Mouse (Mus musculus) MN1 (cell line): Measurements from ENCODE around the gene Mylk3.

Experiments
- DNase-seq: peaks from one replicate; pipeline ENCODE4 v3.0.0-alpha.2; 2016; ENCODE audit warnings: low spot score

Gene Mylk3

DNA sequence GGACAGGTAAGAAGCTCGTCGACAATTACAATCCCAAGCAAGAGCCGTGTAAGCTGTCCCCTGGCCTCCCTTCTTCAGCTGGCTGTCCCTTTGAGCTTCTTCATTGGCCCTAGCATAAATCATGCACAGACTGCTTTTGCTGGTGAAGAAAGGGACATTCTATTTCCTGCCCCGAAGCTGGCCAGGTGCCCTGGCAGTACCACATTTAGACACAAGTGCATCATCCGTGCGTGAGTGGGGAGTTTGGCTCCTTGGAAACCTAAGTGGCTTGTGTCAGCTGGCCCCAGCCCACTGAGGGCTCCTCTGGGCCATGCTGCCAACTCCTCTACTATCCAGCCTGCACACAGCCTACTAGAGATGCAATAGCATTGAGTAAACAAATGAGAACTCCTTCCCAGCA lies at the start of gene Mylk3:
TSS of gene Mylk3 (minus strand) at position 141 of the 400 bp plus-strand sequence.
- no peak for DNase-seq

GRCm38 (mm10) chr8:85435736-85436135 lies 49.6 kb upstream of the Mylk3 start:
- DNase-seq, result no peak

DNA sequence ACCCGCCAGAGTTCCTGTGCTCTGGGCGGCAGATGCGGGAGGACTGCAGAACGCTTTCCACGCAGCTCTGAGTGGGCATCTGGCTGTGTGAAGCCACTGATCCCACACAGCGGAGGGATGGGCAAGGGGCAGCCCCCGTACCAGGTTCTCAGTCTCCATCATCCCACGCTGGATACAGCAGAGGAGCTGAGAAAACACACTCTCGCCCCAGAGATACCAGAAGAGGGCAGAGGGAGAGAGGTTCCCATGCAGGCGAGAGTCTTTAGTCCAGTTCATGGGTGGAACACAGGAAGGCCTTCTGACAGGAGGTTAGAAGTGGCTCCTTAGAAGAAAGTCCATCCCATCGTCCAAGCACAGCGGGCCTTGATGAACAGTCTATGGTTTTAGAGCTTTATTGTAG lies 48.7 kb upstream of the Mylk3 start:
- DNase-seq, result no peak

DNA sequence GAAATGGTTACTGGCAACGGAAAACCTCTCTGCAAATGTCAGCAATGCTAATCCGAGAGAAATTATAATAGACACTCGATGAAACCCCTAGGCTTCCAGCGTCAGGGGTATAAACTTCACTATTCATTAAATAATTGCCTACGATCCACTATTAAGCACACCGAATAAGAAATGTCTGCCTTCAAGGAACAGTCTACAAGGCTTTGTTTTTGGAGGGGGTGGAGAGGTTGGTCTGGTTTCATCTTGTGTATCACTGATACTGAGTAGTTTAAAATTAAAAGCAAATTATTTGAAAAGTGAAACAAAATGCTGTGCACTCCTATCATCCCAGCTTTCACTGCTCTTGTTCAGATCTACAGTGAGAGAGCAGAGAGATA lies 46.9 kb upstream of the Mylk3 start:
- DNase-seq, result no peak

- DNase-seq, result peak; percentile 98
Observed at GRCm38 (mm10) chr8:85432168-85433016, 46.2 kb upstream of the Mylk3 start, which contains the start of gene 4921524J17Rik. Gene 4921524J17Rik, minus strand, starts transcription at chr8:85432833.

GRCm38 (mm10) chr8:85431281-85432167 lies 45.4 kb upstream of the Mylk3 start:
- peak; percentile 37 for DNase-seq

DNA sequence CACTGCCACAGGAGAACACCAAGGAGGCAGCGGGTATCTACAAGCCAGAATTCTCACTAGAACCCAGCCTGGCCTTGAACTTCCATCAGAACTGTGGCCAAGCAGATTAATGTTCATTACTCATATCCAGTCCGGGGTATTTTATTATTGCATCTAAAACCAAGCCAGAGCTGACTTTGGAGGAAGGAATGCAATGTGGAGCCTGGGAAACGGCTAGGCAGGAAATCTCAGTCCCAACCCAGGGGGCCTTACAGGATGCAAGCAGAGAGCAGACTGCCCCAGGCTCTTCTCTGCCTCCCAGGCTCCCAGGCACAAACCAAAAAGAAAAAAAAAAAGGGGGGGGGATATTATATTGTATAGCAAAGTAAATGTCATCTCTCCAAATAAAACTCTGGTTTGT lies 44.7 kb upstream of the Mylk3 start:
- DNase-seq, result peak; percentile 31

GRCm38 (mm10) chr8:85429219-85429618 lies 43.1 kb upstream of the Mylk3 start:
- no peak for DNase-seq

DNA sequence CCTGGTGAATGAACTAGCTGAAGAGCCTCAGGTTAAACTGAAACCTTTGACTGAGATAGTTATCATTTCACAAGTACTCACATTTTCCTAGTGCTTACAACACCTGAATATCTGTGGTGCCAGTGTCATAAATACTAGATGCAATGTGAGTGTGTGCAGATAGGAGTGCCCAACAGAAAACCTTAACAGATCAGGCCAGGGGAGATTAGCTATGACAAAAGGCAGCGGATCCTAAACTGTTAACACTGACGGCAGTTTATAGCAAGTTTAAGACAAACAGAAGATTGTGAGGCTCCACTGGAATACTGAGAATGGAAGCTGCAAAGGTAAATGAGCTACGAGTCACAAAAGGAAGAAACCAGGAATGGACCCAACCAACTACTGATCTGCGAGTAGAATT lies 40.9 kb upstream of the Mylk3 start:
- DNase-seq, result no peak

- no peak for DNase-seq
Observed at GRCm38 (mm10) chr8:85421329-85421728, 35.2 kb upstream of the Mylk3 start.

DNA sequence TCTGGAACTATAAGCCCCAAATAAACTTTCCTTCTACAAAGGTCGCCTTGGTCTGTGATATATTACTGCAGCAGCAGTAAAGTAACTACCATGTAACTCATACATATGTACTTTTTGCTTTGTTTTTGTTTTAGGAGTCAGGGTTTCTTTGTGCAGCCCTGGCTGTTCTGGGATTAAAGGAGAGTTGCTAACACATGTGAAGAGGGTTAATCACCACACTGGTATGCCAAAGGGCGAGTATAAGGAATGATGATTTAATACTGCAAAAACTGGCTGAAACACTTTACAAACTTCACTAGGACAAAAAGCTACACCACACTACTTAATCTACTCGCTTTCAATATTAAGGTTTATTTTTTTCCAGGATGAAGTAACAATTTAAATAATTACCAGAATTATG lies 22.4 kb upstream of the Mylk3 start:
- DNase-seq, result no peak

- peak; percentile 67 for DNase-seq
Observed at GRCm38 (mm10) chr8:85408053-85408505, 21.9 kb upstream of the Mylk3 start.

DNA sequence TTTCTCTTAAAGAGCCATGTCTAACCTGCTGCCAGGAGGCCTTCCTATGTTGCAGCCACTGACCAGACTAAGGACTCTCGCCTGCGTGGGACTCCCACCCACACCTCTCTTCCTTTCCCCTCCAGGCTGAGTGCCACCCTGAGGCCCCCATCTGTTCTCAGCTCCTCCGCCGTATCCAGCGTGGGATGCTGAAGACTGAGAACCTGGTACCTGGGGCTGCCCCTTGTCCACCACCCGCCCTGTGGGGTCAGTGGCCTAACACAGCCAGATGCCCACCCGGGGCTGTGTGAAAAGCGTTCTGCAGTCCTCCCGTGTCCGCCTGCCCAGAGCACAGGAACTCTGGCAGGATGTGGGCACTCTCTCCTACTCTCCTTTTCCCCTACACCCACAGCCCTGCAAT lies 19.8 kb upstream of the Mylk3 start:
- no peak for DNase-seq

DNA sequence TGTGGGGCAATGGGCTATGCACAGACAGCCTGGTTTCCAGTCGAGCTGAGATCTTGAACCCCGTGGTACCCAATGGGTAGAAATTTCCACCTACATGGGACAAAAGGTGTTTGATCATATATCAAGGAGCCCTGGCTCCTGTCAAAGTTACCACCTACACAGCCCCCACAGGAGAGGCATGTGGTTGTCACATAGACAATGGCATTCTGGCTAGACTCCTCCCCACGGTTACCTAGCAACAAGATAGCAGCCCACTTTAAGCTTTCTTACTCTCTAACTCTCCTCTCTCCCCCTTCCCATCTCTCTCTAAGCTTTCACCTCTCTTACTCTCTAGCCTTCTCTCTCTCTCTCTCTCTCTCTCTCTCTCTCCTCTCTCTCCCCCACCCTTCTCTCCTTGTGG lies 19.3 kb upstream of the Mylk3 start:
- no peak for DNase-seq

GRCm38 (mm10) chr8:85398548-85398947 lies 12.4 kb upstream of the Mylk3 start:
- no peak for DNase-seq

- peak; percentile 17 for DNase-seq
Observed at GRCm38 (mm10) chr8:85397508-85397907, 11.4 kb upstream of the Mylk3 start.

- no peak for DNase-seq
Observed at GRCm38 (mm10) chr8:85396432-85397079, 10.4 kb upstream of the Mylk3 start.

- DNase-seq, result no peak
Observed at GRCm38 (mm10) chr8:85395681-85396431, 9.7 kb upstream of the Mylk3 start.

- DNase-seq, result no peak
Observed at GRCm38 (mm10) chr8:85395017-85395416, 8.9 kb upstream of the Mylk3 start.

DNA sequence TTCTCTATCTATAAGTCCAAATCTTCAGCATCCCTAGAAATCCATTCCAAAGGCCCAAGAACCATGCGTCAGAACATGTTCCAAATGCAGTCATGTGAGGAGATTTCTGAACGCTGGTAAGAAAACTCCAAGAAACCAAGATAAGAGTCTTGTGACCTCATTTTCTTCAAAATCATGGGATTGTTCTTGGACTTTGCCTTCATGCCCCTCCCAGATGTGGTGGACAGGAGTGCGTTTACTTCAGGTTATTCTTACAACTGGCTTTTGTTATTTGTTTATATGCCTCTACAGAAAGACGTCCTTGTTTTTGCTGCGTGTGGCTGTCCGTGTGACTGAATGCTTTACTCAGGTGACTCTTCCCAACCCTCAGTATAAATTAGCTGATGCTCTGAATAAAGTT lies 7.1 kb upstream of the Mylk3 start:
- DNase-seq, result no peak

- no peak for DNase-seq
Observed at GRCm38 (mm10) chr8:85391438-85391837, 5.3 kb upstream of the Mylk3 start.

DNA sequence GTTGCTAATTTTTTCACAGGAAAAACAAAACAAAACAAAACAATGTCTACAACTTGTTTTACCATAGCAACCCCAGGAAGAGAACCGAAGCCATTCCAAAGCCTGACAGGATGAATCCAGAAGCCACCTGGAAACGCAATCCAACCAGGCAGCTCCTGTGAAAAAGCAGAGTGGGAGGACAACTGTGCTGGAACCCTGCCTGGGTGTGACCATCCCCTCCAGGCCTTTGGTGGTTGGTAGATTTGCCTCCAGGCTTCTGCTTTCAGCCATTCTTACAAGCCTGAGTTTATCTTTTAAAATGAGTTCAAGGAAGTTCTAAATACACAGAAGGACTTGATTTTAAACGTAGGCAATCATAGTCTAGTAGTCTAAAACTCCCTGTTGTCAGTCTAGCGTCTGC lies 4.2 kb downstream of the Mylk3 start:
- DNase-seq, result no peak
